Mouse (Mus musculus) cerebellum, postnatal 4 days (tissue): ENCODE data around the gene Gm3259.
"Not testable (repeated sequence)": the region's sequence is repeated elsewhere in the genome, so short reads cannot be mapped to it uniquely, and the experiment has no call there.

Experiments
- DNase-seq, 2 experiments: peaks; one replicate each; pipeline ENCODE4 v3.0.0; 2022; ENCODE audit warnings: low spot score in 2 of 2, mixed read lengths in 1 of 2

Gm3259 gene

GRCm38 (mm10) chr5:95305611-95306010 is at the start of gene Gm3259:
Gene Gm3259, plus strand, starts transcription at chr5:95305911.
- not testable (repeated sequence) for DNase-seq

GRCm38 (mm10) chr5:95272668-95273067 is 33.0 kb upstream of the Gm3259 start, which contains the start of gene Gm10424:
Gene Gm10424, minus strand, starts transcription at chr5:95272768.
- DNase-seq = not testable (repeated sequence)
